Mouse (Mus musculus) Patski (cell line): ENCODE measurements around the gene Kcnb1. TPM values are rescaled to one million over a fixed set of nuclear protein-coding genes. Genes with fewer than 3 reads are reported as not detected.

ENCODE experiments used
- ATAC-seq: fragments of 100-300 bp; one replicate; pipeline ENCODE4 v1.8.0; 2021
- CTCF ChIA-PET: fragments of 350-600 bp; sonication (Branson Sonifier 250); formaldehyde crosslinking; loops from one replicate; lab custom pipeline; 2022; ENCODE audit warnings: inconsistent platforms; lab: Charles Lee
- POLR2A ChIA-PET: fragments of 350-600 bp; sonication (Branson Sonifier 250); formaldehyde crosslinking; loops from one replicate; lab custom pipeline; 2022; ENCODE audit warnings: antibody characterized with exemption, inconsistent platforms; lab: Charles Lee
- DNase-seq: peaks from one replicate; pipeline ENCODE4 v3.0.0-alpha.2; 2011; ENCODE audit warnings: low read depth, low spot score
- H3K27me3 ChIP-seq: fragments of 371-371 bp; one replicate; pipeline ENCODE4 v1.5.1; 2021
- CTCF ChIP-seq: fragments of 100-300 bp; IDR thresholded peaks from one replicate; pipeline ENCODE4 v1.5.1; 2021
- in situ Hi-C: fragments of 300-500 bp; cut with MboI; formaldehyde crosslinking; loops from 3 replicates; pipeline ENCODE4 v1.11.1; 2018; ENCODE audit warnings: low pct_unique_long_range_greater_than_20kb, mixed read lengths
- polyA plus RNA-seq: library from polyadenylated mRNA; unstranded; gene quantifications from one replicate; pipeline ENCODE4 v1.2.3, GENCODE M21; 2021

The Kcnb1 gene
- polyA plus RNA-seq, 1 experiment from 2014 or later = 1.5 TPM

DNA sequence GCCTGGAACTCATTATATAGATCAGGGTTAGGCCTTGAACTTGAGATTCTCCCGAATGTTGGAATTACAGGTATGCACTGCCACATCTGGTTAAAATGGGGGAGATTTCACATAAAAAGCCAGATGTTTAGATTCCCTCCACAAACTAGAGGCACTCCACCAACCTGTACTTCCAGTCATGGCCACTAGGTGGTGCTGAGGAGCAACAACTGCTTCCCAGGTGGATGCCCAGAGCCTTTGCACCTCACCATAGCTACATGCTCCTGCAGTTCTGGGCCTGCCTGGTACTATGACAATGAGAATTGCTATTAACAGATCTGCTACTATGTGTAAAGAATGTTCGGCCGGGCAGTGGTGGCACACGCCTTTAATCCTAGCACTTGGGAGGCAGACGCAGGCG lies 77.2 kb downstream of the Kcnb1 start:
- TF ChIP-seq CTCF = no peak
- in situ Hi-C loops = loop anchor here (5.0 kb wide), 2 partner anchors 40 to 100 kb away; no protein-coding TSS in a partner anchor
- DNase-seq (no peak), ATAC-seq (no peak)
- ChIA-PET CTCF (interaction anchor here (2.5 to 3.0 kb wide), 2 partner anchors 41 to 108 kb away, joined by 11 to 15 read pairs; no protein-coding TSS in a partner anchor), POLR2A (interaction anchor here (0.9 kb wide), 1 partner anchor 40 kb away, joined by 3 read pairs; no protein-coding TSS in a partner anchor)
- H3K27me3 ChIP-seq = peaks cover 4% of the 10 kb centered on the region

DNA sequence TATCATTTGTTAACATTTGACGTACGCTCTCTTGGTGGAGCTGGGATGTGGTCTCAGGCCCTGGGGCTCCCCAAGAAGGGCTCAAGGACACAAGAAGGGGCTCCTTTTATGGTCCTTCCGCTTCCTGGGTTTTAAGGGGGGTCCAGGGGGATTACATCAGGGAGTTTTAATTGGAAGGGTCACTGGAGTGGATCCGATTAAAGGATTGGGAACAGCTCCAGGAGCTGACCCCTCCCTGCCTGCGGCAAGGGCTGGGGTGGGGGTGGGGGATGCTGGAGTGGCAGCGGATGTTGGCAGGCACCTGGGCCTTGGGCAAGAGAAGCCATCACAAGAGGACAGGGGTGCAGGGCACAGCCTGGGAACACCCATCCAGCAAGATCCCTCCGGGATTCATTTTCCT lies 77.7 kb downstream of the Kcnb1 start:
- TF ChIP-seq CTCF = no peak
- in situ Hi-C loops = loop anchor here (5.0 kb wide), 2 partner anchors 40 to 100 kb away; no protein-coding TSS in a partner anchor
- POLR2A ChIA-PET = interaction anchor here (0.9 kb wide), 1 partner anchor 40 kb away, joined by 3 read pairs; no protein-coding TSS in a partner anchor
- H3K27me3 ChIP-seq = peaks cover 4% of the 10 kb centered on the region
- CTCF ChIA-PET = interaction anchor here (2.5 to 3.0 kb wide), 2 partner anchors 40 to 109 kb away, joined by 11 to 15 read pairs; no protein-coding TSS in a partner anchor
- ATAC-seq (no peak), DNase-seq (no peak)

DNA sequence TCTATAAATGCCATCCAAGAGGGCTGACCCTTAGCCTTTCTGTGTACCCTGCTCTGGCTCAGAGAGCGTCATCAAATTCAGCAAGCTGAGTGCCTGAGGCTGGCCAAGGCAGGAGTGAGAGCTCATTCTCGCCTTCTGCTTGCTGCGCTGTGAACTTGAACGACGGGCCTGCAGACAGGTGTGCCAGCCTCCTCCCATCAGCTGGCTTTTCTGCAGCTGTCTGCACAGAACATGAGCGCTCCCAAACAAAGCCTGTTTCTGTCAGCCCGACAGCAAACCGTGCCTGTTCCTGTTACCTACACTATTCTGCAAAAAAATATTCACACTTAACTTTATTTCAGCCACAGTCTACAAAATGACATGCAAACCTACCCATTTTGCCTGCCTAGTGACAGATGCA lies 80.4 kb downstream of the Kcnb1 start:
- POLR2A ChIA-PET = no interaction called here
- CTCF ChIA-PET = no interaction called here
- H3K27me3 ChIP-seq = no peaks in the 10 kb centered on the region
- DNase-seq (no peak), ATAC-seq (no peak)
- in situ Hi-C loops = no loop called here
- TF ChIP-seq CTCF = no peak

DNA sequence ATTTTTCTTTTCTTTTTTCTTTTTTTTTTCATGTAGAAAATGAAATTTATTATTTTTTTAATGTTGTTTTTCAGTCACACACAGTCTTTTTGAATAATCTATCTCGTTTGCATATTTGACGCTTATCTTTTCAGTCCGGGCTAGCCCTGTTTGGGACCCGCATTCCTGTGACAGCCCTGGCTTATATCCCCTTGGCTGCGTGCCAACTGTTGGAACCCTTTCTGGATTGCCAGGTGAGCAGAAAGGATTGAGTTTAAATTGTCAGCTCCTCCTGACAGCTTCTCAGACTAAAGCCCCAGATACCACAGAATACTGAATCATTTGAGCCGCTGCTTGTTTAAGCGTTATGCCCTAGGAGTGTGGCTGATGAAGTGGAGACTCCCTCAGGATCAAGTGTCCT lies 86.4 kb downstream of the Kcnb1 start:
- ChIA-PET POLR2A (no interaction called here), CTCF (interaction anchor here (1.1 kb wide), 1 partner anchor 31 kb away, joined by 3 read pairs; no protein-coding TSS in a partner anchor)

DNA sequence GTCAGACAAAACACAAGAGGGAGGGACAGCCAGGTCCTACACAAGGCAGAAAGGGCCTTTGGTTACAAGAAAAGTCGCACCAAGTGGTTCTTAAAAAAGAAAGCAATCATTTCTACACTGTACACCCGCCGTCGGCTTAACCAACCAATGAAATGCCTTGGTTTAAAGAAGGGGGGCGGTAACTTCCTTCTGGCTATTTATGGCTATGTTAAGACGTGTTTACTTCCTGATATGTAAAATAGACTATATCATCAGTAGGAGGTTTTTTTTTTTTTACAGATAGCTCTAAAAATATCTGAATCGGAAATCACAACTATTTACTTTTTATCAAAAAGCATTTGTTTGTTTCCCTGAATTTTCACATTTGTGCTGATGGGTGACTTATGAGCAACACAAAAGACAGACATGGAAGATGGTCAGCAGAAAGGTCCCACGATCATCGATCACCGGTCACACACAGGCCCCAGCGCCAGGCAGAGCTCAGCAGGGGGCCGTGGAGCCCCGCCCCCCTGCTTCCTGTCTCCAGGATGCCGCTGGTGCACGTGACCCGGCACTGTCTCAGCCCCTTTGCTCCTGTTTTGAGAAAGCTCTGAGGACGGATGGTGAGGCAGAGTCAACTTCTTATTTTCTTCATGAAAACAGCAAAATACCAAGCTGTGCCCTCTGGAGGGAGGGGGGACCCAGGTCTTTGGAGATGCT lies 88.1 kb downstream of the Kcnb1 start:
- TF ChIP-seq CTCF = no peak
- no peaks in the 10 kb centered on the region for H3K27me3 ChIP-seq
- ATAC-seq (no peak), DNase-seq (no peak)
- in situ Hi-C loops = no loop called here
- ChIA-PET CTCF (no interaction called here), POLR2A (no interaction called here)

More for the DNA sequence above, 86.4 kb downstream of the Kcnb1 start:
- no peak for ATAC-seq
- no peak for TF ChIP-seq CTCF
- H3K27me3 ChIP-seq = no peaks in the 10 kb centered on the region
- in situ Hi-C loops = no loop called here
- no peak for DNase-seq

DNA sequence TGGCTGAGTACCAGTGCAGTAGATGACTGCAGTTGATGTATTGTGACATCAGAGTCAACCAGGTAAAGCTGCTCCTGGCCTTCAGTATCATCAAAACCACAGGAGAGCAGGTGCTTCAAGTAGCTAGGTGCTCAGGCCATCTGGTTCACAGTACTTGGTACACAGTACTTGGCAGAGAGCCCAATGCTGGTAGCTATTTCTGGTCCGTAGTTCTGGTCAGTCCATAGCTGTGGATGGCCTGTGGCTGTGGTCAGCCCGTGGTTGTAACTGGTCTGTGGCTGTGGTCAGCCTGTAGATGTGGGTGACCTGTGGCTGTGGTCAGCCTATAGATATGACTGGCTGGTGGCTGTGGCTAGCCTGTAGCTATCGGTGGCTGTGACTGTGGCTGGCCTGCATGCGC lies 95.3 kb downstream of the Kcnb1 start:
- no peaks in the 10 kb centered on the region for H3K27me3 ChIP-seq
- ATAC-seq (no peak), DNase-seq (no peak)
- POLR2A ChIA-PET = no interaction called here
- CTCF ChIA-PET = interaction anchor here (1.2 to 1.5 kb wide), 3 partner anchors 12 to 25 kb away, joined by 3 to 5 read pairs (median 4); no protein-coding TSS in a partner anchor
- no peak for TF ChIP-seq CTCF
- in situ Hi-C loops = no loop called here

DNA sequence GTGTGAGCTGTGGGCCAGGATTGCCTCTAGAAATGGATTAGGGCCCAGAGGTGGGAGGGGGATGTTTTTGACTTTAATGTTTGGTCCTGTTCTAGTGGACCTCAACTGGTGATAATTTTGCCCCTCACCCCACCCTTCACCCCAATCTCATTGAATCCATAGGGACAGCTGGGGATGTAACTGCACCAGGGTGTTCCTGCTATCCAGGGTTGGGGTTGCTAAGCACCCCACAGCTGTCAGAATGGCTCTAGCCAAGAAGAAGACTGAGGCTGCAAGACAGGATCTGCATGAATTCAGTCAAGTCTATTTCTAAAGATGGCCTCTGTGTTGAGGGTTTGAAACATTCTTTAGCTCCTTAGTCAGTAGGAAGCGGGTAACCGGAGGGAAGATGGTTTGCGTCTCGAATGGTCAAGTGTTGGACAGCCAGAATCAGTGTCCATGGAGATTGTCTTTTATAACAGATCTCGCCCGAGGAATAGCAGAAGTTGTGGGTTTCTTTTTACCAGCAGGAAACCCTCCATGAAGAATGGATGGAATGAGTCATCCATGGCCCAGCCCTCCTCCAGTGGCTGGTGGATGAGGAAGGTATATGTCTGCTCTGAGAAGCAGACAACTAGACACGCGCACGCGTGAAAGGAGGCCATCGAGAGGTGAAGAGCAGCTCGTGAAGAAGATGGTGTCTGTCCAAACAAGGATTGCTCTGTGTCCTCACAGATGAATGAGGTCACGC lies 96.6 kb downstream of the Kcnb1 start:
- ChIA-PET POLR2A (no interaction called here), CTCF (interaction anchor here (1.5 kb wide), 1 partner anchor 22 kb away, joined by 3 read pairs; no protein-coding TSS in a partner anchor)
- DNase-seq (no peak), ATAC-seq (no peak)
- no peaks in the 10 kb centered on the region for H3K27me3 ChIP-seq
- TF ChIP-seq CTCF = no peak
- in situ Hi-C loops = no loop called here

DNA sequence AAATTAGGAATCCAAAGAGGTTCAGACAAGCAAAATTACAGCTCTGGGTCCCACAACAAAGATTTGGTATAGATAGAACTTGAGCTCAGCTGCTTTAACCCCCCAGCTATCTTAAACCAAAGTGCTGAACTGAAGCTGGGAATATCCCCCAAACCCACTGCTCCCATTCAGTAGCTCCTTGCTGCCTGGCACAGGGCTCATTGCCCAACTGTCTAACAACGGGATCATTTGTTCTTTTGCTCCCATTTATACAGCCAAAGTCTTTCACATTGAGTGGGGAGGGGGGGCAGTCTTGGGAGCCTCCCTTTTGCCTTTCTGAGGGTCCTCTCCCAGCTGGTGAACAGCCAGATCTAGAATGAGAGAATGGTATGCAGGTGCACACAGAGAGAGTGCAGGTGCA lies 99.7 kb downstream of the Kcnb1 start:
- DNase-seq (no peak), ATAC-seq (no peak)
- no peaks in the 10 kb centered on the region for H3K27me3 ChIP-seq
- CTCF ChIA-PET = interaction anchor here (1.6 kb wide), 1 partner anchor 18 kb away, joined by 3 read pairs; no protein-coding TSS in a partner anchor
- in situ Hi-C loops = no loop called here
- POLR2A ChIA-PET = no interaction called here
- TF ChIP-seq CTCF = no peak

DNA sequence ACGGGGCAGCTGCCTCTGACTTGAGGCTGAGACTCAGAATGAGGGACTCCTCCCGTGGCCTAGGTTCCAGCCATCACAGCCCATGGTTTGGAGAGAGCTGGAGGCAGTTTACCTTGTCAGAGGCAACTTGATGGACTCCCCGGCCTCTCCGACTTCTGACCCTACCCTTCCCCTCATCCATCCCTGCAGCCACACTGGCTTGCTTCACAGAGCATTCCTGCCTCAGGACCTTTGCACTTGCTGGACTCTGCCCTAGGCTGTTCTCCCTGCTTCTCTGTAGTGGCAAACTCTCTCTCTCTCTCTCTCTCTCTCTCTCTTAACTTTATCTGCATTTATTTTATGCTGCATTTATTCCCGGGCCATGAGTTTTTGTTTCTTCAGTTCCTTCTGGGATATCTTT lies 103.1 kb downstream of the Kcnb1 start:
- ChIA-PET CTCF (no interaction called here), POLR2A (no interaction called here)
- TF ChIP-seq CTCF = no peak
- H3K27me3 ChIP-seq = no peaks in the 10 kb centered on the region
- in situ Hi-C loops = no loop called here
- DNase-seq (no peak), ATAC-seq (no peak)

DNA sequence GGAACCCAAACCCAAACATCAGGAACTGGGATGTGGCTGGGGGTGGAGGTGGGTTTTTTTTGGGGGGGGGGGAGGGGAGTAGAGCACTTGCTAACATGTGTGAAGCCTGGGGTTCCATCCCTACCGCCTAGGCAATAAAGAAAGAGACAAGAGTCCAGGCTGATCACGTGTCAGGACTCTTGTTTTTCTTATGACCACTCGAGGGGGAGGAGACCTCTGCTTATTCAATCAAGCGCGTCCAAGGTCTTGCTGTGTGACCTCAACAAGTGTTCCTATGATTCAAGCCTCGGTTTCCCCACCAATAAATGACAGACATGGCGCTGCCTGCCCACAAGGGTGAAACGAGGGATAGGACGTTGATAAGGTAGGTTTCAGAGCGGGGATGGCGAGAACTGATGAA lies 103.9 kb downstream of the Kcnb1 start:
- ChIA-PET CTCF (no interaction called here), POLR2A (no interaction called here)
- TF ChIP-seq CTCF = no peak
- ATAC-seq = no peak
- in situ Hi-C loops = no loop called here
- H3K27me3 ChIP-seq = no peaks in the 10 kb centered on the region
- no peak for DNase-seq
